In the genomic region with DNA sequence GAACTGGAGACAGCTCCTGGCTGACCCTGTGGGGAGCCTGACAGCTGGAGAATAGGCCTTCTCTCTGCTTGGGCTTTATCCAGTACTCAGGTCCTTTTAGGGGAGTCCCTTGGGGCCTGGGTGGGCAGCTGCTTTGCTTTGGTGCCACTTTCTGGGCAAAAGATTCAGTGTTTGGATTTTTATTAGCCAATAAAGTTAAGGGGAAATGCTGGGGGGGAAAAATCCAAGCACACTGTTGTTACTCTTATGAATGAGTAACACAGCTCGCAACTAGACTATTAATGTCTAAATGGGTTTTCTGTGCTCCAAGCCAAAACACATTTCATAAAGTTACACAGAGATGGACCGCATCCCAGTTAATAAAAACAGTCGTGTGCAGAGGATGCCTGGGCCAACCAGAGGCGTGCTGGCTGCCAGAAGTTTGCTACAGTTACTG, we compare ENCODE assay signal across 10 mouse cellular contexts.
DNase-seq lines count a peak whose midpoint lies in the region; ATAC-seq lines count a peak whose summit lies in the region.
"Had no signal": no experiment of that assay in that cellular context is flagged by ENCODE, and none has a peak within 500 bp of the region (broad histone marks: within the 10 kb centered on the region; RNA-seq: fewer than 3 reads in every experiment).

No protein-coding gene starts in this region.

- H3K27ac ChIP-seq in hindbrain, embryonic 15.5 days (replicated peaks): no peak overlapping the region
- no peak overlapping the region for H3K27ac ChIP-seq in hindbrain, embryonic 12.5 days
- H3K27ac ChIP-seq: forebrain, embryonic 10.5 days; liver, embryonic 15.5 days had no signal

- H3K4me1 ChIP-seq in hindbrain, embryonic 15.5 days (replicated peaks): no peaks in the 10 kb centered on the region
- no peaks in the 10 kb centered on the region for H3K4me1 ChIP-seq in hindbrain, embryonic 12.5 days
- H3K4me1 ChIP-seq: forebrain, embryonic 10.5 days; liver, embryonic 15.5 days had no signal

- 64% methylated on average over 4 of the region's 4 CpGs for WGBS in hindbrain, embryonic 15.5 days
- 84% methylated on average over 4 of the region's 4 CpGs for WGBS in hindbrain, embryonic 12.5 days

- intact Hi-C loops in heart, postnatal 10 days (cut with DNase I): no loop called here

- H3K9me3 ChIP-seq in hindbrain, embryonic 15.5 days: no peaks in the 10 kb centered on the region
- no peaks in the 10 kb centered on the region for H3K9me3 ChIP-seq in hindbrain, embryonic 12.5 days (replicated peaks)
- H3K9me3 ChIP-seq: forebrain, embryonic 10.5 days; liver, embryonic 15.5 days had no signal

- peak; percentile 48; the same call in 1 of the 2 replicates for ATAC-seq in hindbrain, embryonic 15.5 days (ENCODE audit: low FRiP score, low read depth)
- ATAC-seq in hindbrain, embryonic 12.5 days (ENCODE audit: low FRiP score): no peak

- no peak overlapping the region for H3K9ac ChIP-seq in hindbrain, embryonic 15.5 days
- no peak overlapping the region for H3K9ac ChIP-seq in hindbrain, embryonic 12.5 days
- H3K9ac ChIP-seq: liver, embryonic 15.5 days had no signal

- H3K4me2 ChIP-seq in hindbrain, embryonic 15.5 days: no peak overlapping the region
- no peak overlapping the region for H3K4me2 ChIP-seq in hindbrain, embryonic 12.5 days (replicated peaks)
- H3K4me2 ChIP-seq: liver, embryonic 15.5 days had no signal

- DNase-seq in urinary bladder, postnatal 36 days (ENCODE audit: low spot score in 2 of 2): peak; percentile 13 to 49
- DNase-seq in urinary bladder, adult 2 months (ENCODE audit: low spot score): no peak
- DNase-seq in heart, postnatal 10 days: peak; percentile 34 to 45
- no peak for DNase-seq in thymus, postnatal 14 days
- DNase-seq in spleen, postnatal 10 days (ENCODE audit: low spot score in 2 of 2): no peak
- DNase-seq in frontal cortex, postnatal 25 days (ENCODE audit: low spot score in 2 of 2): no peak

- no peak overlapping the region for H3K4me3 ChIP-seq in hindbrain, embryonic 15.5 days
- no peak overlapping the region for H3K4me3 ChIP-seq in hindbrain, embryonic 12.5 days
- H3K4me3 ChIP-seq: forebrain, embryonic 10.5 days; liver, embryonic 15.5 days had no signal

- H3K36me3 ChIP-seq in hindbrain, embryonic 15.5 days: no peaks in the 10 kb centered on the region
- no peaks in the 10 kb centered on the region for H3K36me3 ChIP-seq in hindbrain, embryonic 12.5 days
- H3K36me3 ChIP-seq: forebrain, embryonic 10.5 days; liver, embryonic 15.5 days had no signal

- H3K27me3 ChIP-seq in hindbrain, embryonic 15.5 days: no peaks in the 10 kb centered on the region
- H3K27me3 ChIP-seq in hindbrain, embryonic 12.5 days: no peaks in the 10 kb centered on the region
- H3K27me3 ChIP-seq: liver, embryonic 15.5 days had no signal

Comparison
In these comparisons a context has a peak if more than half of its experiments do, and no peak if none do; other contexts are left out.
1. DNase-seq: peak in urinary bladder, postnatal 36 days (2 of 2) and heart, postnatal 10 days (2 of 2); none in urinary bladder, adult 2 months (single experiment), thymus, postnatal 14 days (single experiment), spleen, postnatal 10 days (0 of 2) and frontal cortex, postnatal 25 days (0 of 2).